Mouse (Mus musculus) ES-Bruce4 (cell line): ENCODE measurements around the gene Gm4724. TPM values are rescaled to one million over a fixed set of nuclear protein-coding genes. Genes with fewer than 3 reads are reported as not detected.
"Not testable (repeated sequence)": the region's sequence is repeated elsewhere in the genome, so short reads cannot be mapped to it uniquely, and the experiment has no call there.

Experiments used
- H3K27ac ChIP-seq: 2 replicates; pipeline ENCODE4 v1.5.1; 2012; ENCODE audit warnings: low read length, inconsistent platforms; ENCODE audit not compliant: insufficient read depth
- H3K27me3 ChIP-seq: 2 replicates; pipeline ENCODE4 v1.6.1; 2012; ENCODE audit warnings: mild to moderate bottlenecking, low read length, inconsistent platforms; ENCODE audit not compliant: control insufficient read depth, poor library complexity, insufficient read depth, severe bottlenecking
- H3K36me3 ChIP-seq: 2 replicates; pipeline ENCODE4 v1.6.1; 2012; ENCODE audit warnings: inconsistent platforms, mild to moderate bottlenecking, low read length, moderate library complexity; ENCODE audit not compliant: control insufficient read depth, poor library complexity, insufficient read depth, severe bottlenecking
- H3K4me1 ChIP-seq: one replicate; pipeline ENCODE4 v1.8.1; 2011; ENCODE audit warnings: low read length; ENCODE audit not compliant: control insufficient read depth, insufficient read depth
- H3K4me3 ChIP-seq: 2 replicates; pipeline ENCODE4 v1.5.1; 2011; ENCODE audit warnings: low read depth, mild to moderate bottlenecking, low read length
- H3K9ac ChIP-seq: 2 replicates; pipeline ENCODE4 v1.6.1; 2012; ENCODE audit warnings: low read depth, mild to moderate bottlenecking, inconsistent platforms; ENCODE audit not compliant: poor library complexity, severe bottlenecking
- H3K9me3 ChIP-seq: replicated peaks from 2 replicates; pipeline ENCODE4 v1.6.1; 2012; ENCODE audit warnings: mild to moderate bottlenecking, low read length, inconsistent platforms; ENCODE audit not compliant: control insufficient read depth, poor library complexity, insufficient read depth, severe bottlenecking
- polyA plus RNA-seq: library from polyadenylated mRNA; stranded (reverse); fragments of >200 nt; gene quantifications from 2 replicates; pipeline ENCODE4 v1.2.4, GENCODE M21; 2011; ENCODE audit warnings: low read depth; ENCODE audit not compliant: missing spikeins, insufficient read depth, insufficient read length

Gene Gm4724
- polyA plus RNA-seq: 0.94 TPM in 1 of 2 replicates, not detected in the other

GRCm38 (mm10) chr2:175435707-175436106 lies at the start of gene Gm4724:
Gene Gm4724 (minus strand): TSS chr2:175435807.
- not testable (repeated sequence) for H3K9me3 ChIP-seq, H3K27ac ChIP-seq

DNA sequence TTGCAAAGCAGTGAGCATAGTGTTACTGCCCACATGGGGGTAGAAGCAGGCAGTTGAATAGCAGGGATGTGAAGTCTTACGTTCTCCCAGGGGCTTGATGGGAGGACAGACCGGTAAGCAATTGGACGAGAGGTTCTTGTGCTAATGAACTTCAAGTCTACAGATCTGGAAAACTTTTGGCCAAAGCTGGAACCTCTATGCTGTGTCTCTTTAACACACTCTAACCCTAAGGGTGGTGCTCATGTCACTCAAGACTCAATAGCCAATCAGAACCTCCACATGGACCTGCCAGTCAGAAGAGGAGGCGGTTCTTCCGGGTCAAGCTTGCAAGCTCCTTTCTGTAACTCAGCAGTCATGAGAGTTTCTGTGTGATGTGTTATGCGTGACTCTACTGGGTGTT lies 34.1 kb upstream of the Gm4724 start, which contains the start of gene Zfp965:
Zfp965 (plus strand) TSS at position 301 of the 400 bp plus-strand sequence.
- not testable (repeated sequence) for H3K27me3 ChIP-seq, H3K4me1 ChIP-seq, H3K27ac ChIP-seq, H3K9ac ChIP-seq, H3K9me3 ChIP-seq, H3K4me3 ChIP-seq, H3K36me3 ChIP-seq

More at GRCm38 (mm10) chr2:175435707-175436106, at the start of gene Gm4724:
- not testable (repeated sequence) for H3K27me3 ChIP-seq, H3K4me3 ChIP-seq, H3K36me3 ChIP-seq, H3K4me1 ChIP-seq, H3K9ac ChIP-seq

Other genes with a start within 250 kb of the Gm4724 start
- 29.2 and 33.9 TPM in 2 replicates for gene Gm14391, start 228.9 kb downstream of the Gm4724 start, polyA plus RNA-seq
- 6.8 and 8.8 TPM in 2 replicates for gene Gm14440, start 160.7 kb downstream of the Gm4724 start, polyA plus RNA-seq
- 63.1 and 70.8 TPM in 2 replicates for gene Gm4631, start 97.6 kb downstream of the Gm4724 start, polyA plus RNA-seq
- 4.4 and 5.6 TPM in 2 replicates for gene Zfp968, start 63.4 kb downstream of the Gm4724 start, polyA plus RNA-seq
- gene Zfp965, start 34.2 kb upstream of the Gm4724 start, polyA plus RNA-seq: 3.7 and 4.5 TPM in 2 replicates
- gene Gm11007, start 208.2 kb upstream of the Gm4724 start, polyA plus RNA-seq: not detected in 2 replicates